Mouse (Mus musculus): ENCODE measurements around the gene Tmem217.

GRCm38 (mm10) chr17:29589221-29589898 lies 37.2 kb upstream of the Tmem217 start:
- TF ChIP-seq GATA1 (IDR thresholded peaks at IDR 0.05; ENCODE audit: borderline replicate concordance, low read length) (no peak), FLI1 (IDR thresholded peaks at IDR 0.05; ENCODE audit: low read length) (no peak)

Measured in megakaryocyte, embryonic 14.5 days (primary cell).